Mouse (Mus musculus) hematopoietic stem cell, adult 5-6 weeks (primary cell): ENCODE measurements around the gene Ntpcr. TPM values are rescaled to one million over a fixed set of nuclear protein-coding genes. Genes with fewer than 3 reads are reported as not detected.

Experiments
- ATAC-seq, 2 experiments: fragments of 125-278 bp in 1 of 2; replicated peaks in 1 of 2; 2 replicates each; pipeline ENCODE4 v1.8.0; 2016 to 2017; ENCODE audit warnings: inconsistent platforms in 2 of 2, mild to moderate bottlenecking in 2 of 2, moderate number of reproducible peaks in 2 of 2, low read depth in 1 of 2, moderate TSS enrichment in 1 of 2; ENCODE audit not compliant: low FRiP score in 2 of 2, poor library complexity in 2 of 2, severe bottlenecking in 2 of 2, insufficient read depth in 1 of 2, low TSS enrichment in 1 of 2
- total RNA-seq: library from RNA; stranded (forward); fragments of 172-1452, 232-1000 nt; gene quantifications from 2 replicates; pipeline ENCODE4 v1.2.3, GENCODE M21; 2017

The Ntpcr gene
- total RNA-seq = 26.7 and 31.9 TPM in 2 replicates

- no peak for ATAC-seq
These were observed at the start of gene Ntpcr for GRCm38 (mm10) chr8:125729746-125730145. Ntpcr (plus strand) TSS chr8:125729963.

- no peak for ATAC-seq
These were observed 48.8 kb upstream of the Ntpcr start for GRCm38 (mm10) chr8:125680851-125681408.

GRCm38 (mm10) chr8:125685216-125685760, 44.5 kb upstream of the Ntpcr start:
- no peak for ATAC-seq

GRCm38 (mm10) chr8:125686221-125686865, 43.4 kb upstream of the Ntpcr start:
- ATAC-seq = no peak

GRCm38 (mm10) chr8:125690166-125690915, 39.4 kb upstream of the Ntpcr start:
- no peak for ATAC-seq

- no peak for ATAC-seq
These were observed 38.8 kb upstream of the Ntpcr start for GRCm38 (mm10) chr8:125690961-125691360.

GRCm38 (mm10) chr8:125692447-125692846, 37.3 kb upstream of the Ntpcr start:
- ATAC-seq = no peak

- no peak for ATAC-seq
These were observed 36.6 kb upstream of the Ntpcr start for GRCm38 (mm10) chr8:125693197-125693596.

- no peak for ATAC-seq
These were observed 33.8 kb upstream of the Ntpcr start for GRCm38 (mm10) chr8:125695951-125696350.

- no peak; a peak in 1 of 4 replicates for ATAC-seq
These were observed 30.3 kb upstream of the Ntpcr start for GRCm38 (mm10) chr8:125699391-125700025.

- ATAC-seq = no peak
These were observed 29.4 kb upstream of the Ntpcr start for GRCm38 (mm10) chr8:125700407-125700806.

- no peak for ATAC-seq
These were observed 26.8 kb upstream of the Ntpcr start for GRCm38 (mm10) chr8:125702868-125703473.

- ATAC-seq = no peak
These were observed 25.3 kb upstream of the Ntpcr start for GRCm38 (mm10) chr8:125704434-125704833.

GRCm38 (mm10) chr8:125705816-125706215, 23.9 kb upstream of the Ntpcr start:
- ATAC-seq = no peak

- no peak for ATAC-seq
These were observed 20.6 kb upstream of the Ntpcr start for GRCm38 (mm10) chr8:125709171-125709570.

GRCm38 (mm10) chr8:125711514-125711913, 18.2 kb upstream of the Ntpcr start:
- ATAC-seq = no peak; a peak in 1 of 4 replicates

GRCm38 (mm10) chr8:125716211-125716610, 13.6 kb upstream of the Ntpcr start:
- ATAC-seq = no peak
